Mouse (Mus musculus) 416B (cell line): ENCODE measurements around the gene Rubcnl.
A peak's percentile ranks its signal among the peaks of the same experiment; 100 is the strongest.

Experiments used
- DNase-seq: peaks from one replicate; pipeline ENCODE4 v3.0.0; 2011; ENCODE audit warnings: low read depth

The Rubcnl gene

DNA sequence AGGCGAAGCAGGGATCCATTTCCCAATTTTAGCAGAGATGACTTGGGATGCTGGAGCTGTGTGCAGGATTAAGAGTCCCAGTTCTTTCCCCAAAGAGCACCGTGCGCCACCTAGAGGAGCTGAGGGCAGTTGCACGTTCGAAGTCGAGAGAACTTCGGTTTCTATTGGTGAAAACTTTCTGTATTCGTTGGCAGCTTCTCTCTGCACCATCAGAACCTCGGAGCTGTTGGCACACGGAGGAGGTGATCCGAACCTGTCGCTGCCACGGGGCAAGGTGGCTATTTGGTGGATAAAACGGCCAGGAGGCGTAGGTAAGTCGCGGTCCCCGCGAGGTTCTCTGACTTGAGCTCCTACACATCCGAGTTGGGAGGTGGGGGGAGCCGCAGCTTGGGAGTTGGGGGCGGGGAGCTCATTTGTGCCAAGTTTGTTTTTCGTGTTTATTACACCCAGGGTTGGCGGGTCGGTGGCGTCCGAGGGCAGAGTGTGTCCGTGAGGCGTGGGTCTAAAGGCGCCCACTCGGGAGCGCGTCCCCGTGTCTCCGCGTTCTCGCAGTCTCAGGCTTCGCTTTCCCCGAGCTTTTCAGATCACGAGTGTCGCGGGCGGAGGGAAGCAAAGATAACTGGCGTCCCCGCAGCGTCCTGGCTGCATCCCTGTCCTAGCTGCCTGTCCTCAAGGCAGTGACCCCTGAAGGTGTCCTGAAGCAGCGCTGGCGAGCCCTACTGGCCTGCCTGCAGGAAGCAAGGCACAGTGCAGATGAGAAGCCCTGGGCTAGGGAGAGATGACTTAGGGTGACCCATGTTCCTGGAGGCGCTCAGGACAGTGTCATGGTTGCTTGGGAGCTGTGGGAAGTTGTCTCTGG, at the start of gene Rubcnl:
Gene Rubcnl, plus strand, starts transcription at position 172 of the 859 bp plus-strand sequence.
- peak; percentile 81 for DNase-seq

DNA sequence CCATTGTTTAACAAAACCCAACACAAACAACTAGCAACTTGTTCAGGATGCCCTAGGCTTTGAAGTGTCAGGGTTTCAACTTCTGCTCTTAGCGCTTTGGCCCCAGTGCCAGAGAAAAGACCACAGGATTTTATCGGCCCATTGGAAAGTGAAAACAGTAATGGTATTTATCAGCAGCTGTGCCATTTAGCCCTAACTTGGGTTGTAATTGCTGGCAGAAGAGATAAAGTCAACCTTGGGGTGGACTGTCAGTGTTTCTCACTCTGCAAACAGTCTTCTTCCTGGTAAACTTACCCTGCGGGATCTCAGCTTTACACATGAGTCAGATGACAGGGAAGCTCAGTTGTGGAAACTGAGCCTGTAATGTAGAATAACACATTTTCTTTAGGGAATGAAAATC, 43.6 kb upstream of the Rubcnl start:
- no peak for DNase-seq

DNA sequence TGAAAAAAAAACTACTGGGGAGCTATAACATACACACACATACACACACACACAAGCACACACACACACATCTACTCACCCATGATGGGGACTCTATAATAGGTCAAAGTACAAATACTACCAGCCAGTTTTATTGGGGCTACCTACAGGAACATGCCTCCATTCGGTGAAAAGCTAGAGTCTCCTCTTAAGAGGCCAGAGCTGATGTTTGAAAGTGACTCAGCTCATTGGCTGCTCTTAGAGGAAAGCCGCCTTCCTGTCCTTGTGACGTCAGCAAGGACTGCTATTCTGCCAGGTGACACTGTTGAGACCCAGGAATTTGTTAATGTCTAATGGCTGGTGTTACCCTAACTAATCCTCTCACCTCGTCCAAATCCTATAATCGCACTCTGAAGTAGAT, 43.1 kb upstream of the Rubcnl start:
- no peak for DNase-seq

DNA sequence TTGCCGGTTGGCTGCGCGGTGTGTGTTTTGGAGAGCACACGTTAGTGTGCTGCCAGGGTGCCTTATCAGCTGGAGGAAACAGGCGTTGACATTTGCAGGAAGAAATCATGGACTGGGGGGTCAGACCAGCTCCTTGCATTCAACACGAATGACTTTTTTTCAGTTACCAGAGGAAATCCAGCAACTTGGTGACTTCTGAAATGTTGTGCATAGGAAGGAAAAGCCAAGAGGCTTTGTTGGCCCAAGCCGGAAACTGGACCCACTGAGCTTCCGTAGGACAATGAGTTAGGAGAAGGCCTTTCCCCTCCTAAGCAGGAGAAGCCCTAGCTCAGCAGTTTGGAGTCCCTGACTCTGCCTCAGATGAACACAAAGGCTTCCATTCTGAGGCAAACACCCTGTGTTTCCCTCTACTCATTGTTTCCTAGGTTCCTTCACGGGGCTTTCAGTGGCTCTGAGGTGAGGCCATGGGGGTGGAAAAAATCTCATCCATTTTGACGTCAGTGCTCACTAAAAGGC, 41.6 kb upstream of the Rubcnl start:
- DNase-seq: no peak

DNA sequence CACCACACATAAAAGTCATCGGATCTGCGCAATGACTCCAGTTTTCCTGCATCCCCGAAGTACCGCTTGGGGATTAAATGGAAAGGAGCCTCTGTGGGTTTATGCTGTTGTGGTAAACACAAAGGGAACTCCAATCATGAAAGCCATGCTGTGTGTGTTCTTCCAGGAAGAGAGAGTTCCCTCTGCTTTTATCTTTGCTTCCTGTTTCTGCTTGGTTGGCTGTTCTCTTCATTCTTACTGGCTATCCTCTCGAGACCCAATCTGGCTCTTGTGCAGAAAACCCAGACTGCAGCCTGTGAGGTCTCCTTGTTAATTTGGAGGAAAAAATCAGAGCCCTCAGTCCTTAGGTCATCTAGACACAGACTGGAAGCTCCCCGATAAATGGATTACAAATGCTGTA, 38.9 kb upstream of the Rubcnl start:
- no peak for DNase-seq

DNA sequence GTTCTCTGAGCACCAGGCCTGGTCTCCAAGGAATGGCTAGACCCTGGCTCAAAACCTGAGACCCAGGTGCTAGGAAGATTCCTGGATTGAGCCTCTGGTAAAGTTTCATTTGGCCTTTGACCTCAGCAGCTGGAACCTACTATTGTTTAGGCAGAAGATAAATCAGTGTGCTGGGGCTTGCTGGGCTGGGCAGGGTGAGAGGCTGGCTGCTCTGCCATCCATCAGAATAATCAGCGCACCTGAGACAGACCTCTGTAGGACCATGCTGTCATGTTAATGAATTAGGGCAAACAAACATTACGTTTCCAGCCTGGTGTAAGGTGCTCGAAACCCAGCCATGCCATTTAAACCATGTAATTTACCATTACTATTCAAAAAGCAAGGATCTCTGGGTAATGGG, 34.8 kb upstream of the Rubcnl start:
- no peak for DNase-seq

DNA sequence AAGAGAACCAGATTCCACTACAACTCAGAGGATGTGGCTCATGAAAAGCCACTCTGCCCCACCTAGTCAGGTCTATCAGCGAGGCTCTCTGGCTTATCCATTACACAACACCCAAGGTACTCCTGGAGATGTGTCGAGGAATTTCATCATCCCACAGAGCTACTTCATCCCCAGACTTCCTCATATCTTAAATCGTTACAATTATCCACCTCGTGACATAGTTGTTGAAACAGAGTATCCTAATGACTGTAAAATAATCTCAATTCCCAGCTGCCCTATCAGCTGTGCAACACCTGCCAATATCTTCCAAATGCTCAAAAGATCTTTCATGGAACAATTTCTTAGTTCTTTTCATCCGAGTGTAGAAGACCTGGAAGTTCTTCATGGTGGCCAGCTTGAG, 32.7 kb upstream of the Rubcnl start:
- DNase-seq: no peak

DNA sequence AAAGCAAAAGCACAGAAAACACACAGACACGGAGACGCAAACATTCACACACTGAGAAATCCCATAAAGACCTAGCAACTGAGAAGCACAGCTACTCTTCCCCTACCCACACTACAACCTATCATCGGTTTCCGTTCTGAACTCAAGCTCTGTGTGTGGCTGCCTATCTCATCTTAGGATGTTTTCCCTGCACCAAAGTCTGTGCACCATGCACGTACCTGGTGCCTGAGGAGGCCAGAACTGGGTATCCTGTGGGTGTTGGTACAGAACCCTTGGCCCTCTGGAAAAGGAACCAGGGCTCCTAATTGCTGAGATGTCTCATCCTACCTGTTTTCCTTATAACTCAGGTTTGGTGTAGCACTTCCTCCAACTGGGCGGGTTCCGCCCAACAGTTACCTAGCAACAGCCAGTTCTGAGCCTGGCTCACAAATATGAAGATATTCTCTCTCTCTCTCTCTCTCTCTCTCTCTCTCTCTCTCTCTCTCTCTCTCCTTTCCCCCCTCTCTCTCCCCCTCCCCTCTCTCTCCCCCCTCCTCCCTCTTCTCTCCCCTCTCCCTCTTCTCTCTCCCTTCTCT, 30.9 kb upstream of the Rubcnl start:
- no peak for DNase-seq

DNA sequence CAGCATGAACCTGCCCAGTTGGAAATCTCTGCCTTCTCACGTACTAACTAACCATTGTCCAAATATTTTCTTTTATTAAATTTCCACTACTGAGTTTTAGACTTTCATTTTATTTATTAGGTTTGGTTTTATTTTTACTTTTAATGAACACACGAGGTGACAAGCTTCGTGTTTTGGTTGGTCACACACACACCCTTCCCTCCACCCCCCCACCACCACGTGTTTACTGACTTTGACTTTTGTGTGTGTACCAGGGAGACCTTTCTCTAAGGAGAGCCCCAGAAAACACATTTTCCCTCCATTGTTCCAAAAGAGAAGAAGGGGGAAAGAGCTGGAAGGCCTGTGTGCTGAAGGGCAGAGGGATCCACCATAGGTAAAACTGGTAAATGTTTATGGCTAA, 30.2 kb upstream of the Rubcnl start:
- no peak for DNase-seq

DNA sequence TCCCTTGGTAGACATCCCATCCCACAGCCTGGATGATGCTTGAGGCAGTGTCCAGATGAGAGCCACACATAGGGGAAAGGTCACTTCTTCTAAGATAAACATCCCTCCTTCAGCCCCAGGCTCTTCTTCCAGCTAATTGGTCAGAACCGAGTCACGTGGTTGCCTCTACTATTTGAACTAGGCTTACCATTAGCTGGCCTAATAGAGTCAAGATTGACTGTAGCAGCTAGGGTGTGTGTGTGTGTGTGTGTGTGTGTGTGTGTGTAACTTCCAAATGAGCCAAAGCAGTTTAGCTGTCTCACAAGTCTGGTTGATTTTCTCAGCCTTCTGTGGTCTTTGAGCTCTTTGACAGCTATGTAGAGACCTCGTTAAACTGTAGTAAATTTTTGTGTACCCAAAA, 29.3 kb upstream of the Rubcnl start:
- DNase-seq: no peak

DNA sequence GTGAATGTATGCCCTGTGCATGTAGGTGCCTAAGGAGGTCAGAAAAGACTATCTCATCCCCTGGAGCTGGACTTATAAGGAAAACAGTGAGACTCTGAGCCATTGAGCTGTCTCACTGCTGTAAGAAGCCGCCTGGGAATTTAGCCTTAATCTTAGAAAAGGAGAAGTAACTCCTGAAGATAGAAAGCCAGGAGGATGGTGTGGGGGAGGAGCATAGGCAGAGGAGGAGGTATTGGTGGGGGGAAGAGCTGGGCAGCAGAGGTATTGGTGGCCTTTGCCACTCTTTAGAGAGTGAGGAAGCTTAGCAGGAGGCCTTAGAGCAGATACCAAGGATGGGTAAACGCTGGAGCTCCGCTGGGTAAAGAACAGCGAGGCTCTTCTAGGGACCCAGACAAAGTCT, 26.5 kb upstream of the Rubcnl start:
- peak; percentile 41 for DNase-seq

DNA sequence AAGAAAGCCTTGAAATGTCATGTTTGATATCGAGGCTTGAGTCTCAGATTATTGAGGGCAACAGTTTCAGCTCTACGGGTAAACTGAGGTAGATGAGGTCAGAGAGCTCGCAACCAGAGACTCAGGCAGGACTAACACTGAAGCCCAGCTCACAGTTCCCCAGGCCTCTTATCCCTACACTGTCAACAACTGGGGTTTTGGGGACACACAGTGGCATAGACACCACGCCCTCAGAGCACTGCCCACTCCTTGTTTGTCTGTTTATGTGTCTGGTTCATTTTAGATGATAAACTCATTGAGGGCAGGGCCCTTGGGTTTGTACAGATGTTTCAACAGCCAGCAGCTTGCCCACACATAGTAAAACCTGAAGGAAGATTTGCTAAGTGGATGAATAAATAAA, 25.9 kb upstream of the Rubcnl start:
- no peak for DNase-seq

DNA sequence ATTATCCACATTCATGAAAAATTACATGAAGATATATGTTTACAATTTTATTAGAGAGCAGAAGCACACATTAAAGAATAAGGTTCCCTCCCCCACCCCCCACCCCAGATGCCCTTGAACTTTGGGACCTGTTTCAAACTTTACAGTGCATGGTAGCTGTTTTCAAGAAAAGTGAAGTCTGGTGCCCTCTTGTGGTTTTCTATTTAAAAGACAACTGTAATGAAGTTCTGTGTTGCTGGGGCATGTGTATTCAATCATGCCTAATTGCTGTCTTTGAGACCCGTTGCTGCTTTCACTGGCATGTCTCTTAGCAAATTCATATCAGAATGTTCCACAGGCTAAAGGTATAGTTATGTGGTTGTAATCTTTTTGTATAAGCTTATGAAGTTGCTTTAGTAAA, 25.3 kb upstream of the Rubcnl start:
- peak; percentile 83 for DNase-seq

DNA sequence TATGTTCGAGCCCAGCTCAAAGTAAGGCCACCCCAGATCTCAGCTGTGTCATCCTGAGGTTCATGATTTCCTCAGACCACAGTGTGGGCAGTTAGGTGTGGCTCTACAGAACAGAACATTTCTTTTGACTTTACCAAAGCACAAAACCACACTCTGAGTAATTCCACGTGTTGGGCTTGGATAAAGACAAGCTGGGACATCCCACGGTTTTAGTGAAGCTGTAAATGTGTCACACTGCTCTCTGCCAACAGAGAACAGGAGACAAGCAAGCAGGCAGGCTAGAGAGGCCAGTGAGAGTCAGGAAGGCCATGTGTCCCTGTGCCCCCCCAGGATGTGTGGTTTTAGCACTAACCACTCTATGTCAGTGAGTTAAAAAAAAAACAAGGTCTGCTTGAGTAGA, 19.3 kb upstream of the Rubcnl start:
- peak; percentile 85 for DNase-seq

DNA sequence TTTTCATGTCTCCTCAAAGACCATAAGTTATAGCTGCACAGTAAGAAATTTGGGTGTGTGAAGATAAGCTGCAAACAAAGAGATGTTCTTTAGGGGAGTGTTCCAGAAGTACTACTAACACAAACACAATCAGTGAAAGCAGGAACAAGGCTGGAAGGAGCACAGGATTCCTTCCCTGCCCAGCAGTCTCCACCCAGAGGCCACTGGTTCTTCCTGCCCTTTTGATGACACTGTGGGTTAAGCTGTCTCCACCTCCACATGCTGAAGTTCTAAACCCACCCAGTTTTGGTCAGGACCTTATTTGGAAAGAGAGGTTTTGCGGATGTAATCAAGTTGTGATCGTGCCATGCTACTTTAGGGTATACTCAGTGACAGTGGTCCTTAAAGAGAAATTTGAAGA, 18.8 kb upstream of the Rubcnl start:
- DNase-seq: no peak

DNA sequence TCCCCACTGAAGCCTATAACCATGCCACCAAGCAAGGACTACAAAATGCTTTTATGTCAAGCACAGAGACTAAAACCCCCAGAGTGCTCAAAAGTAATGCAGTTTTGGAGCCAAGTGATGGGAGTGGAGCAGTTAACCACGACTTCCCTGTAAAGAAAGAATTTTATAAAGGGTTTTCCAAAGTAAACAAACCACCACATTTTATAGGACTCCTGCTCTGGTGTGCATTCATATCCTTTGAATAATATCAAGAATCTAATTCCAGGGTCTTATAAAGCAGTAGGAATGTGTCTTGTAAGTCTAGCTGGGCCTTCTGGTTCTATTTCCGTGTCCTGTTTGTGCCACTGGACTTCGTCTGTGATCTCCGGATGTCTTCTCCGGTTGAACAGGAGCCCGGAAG, 14.5 kb upstream of the Rubcnl start:
- DNase-seq: no peak

DNA sequence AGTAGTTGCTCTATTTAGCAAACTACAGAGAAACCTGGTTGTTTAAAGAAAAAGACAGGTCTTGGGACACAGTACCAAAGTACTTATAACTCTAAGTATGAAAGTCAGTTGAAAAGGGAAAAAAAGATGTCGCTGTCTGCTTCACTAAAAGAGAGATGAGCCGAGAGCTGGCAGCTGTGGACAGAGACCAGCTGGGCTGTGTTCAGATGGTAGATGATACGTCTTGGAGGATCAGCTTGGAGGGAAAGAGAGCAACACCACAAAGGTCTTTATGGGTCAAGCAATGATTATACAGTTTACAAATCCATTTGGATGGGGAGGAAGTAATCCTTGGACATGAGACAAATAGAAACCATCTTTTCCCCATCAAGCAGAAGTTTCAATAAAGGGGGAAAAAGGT, 12.5 kb upstream of the Rubcnl start:
- DNase-seq: no peak

DNA sequence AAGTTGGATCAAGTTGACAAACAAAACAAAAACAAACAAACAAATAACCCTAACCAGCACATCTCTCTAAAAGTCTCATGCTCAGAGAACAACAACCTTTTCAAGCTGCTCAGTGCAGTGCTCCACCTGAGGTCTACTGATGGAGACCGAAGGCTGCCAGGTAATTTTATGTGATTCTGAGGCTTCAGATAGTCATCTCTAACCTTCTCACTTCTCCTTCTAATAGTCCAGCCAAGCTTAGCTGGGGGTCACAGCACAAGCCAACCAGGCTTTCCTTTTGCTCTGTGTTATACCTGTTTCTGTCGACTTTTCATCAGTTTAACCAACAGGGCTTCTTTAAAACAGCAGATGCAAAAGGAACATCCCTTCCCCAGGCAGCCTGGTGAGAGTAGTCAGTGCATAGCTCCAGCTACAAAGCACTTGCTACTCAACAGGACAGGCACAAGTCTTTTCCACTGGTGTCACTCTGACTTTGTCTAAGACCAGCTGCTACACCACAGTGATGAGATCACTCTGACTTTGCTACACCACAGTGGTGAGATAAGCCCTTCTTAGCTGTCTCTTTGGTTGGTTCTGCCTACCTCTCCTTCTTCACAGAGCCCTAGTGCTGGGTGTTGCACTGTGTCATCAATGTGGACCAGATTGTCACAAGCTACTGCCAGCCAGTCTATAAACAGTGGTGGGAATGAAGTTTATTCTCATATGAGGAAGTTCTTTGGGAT, 10.2 kb upstream of the Rubcnl start:
- DNase-seq: peak; percentile 77

DNA sequence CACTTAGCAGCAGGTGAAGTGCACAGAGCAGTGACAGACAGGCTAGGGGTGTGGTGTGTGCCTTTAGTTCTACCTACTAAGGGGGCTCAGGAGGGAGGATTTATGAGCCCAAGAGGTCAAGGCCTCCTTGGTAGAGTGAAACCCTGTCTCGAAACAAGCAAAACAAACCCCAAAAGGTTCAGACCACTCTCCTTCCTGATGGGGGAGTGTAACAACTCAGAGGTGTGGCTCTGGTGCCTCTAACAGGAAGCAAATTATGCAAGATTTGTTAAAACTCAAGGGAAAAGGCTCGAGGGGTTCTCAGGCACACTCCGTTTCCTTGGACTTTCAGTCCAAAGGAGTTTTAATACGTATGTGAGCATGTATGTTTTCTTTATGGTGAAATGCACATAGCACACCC, 5.5 kb upstream of the Rubcnl start:
- DNase-seq: peak; percentile 54

DNA sequence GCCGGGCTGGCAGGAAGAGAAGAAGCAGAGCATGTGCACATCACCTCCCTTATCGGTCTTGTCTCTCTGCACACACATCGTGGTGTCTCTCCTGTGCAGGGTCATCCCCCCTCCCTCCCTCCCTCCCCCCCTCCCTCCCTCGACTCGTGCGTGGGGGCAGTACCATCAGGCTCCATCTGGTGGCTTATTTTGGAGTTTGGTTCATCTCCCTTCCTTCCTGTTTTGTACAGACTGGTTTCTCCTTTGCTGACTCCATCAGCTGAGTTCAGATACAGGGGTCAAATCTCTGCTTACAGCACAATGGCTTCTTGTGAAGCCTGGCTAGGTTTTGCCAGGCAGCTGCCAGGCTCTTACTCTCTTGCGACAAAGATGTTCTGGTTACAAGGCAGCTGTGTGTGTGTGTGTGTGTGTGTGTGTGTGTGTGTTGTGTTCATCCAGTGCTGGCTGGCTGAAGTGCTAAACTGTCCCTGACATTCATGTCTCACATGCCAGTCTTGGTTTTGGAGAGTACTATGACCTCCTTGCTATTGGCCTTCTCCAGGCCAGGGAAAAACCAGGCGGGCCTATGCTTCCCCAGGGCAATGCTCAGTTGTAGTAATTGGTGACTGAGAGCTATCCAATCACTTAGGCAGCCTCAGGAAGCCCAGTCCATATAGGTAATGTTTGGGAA, 4.7 kb upstream of the Rubcnl start:
- peak; percentile 68 for DNase-seq

DNA sequence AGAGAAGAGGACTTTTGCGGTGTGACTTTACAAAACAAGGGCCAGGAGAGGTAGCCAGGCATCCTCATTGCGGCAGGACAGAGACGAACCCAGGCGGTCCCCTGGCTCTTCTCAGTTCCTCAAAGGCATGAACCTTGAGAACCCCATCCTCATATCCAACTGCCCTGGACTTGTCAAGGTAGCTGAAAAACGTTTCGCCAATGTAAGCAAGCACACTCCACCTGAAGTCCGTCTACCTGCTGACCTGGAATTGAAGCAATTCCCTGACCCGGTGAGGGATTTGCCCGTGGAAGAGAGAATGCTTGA, 841 bp downstream of the Rubcnl start:
- DNase-seq: no peak

DNA sequence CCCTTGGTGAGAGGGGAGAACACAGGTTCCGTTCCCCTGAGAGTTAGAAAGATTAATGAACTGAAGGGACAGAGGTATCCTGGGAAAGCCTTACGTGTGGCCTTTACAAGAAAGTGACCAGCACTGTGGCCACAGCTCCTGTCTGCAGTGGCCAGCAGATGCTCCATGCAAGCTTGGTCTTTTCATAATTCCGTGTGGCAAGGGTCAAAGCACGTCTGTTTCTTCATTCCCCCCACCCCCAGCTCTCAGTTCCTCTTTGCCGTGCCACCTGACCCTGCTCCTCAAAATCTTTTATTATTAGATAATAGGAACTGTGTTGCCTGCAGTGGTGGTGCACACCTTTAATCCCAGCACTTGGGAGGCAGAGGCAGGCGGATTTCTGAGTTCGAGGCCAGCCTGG, 1.4 kb downstream of the Rubcnl start:
- no peak for DNase-seq
